Mouse (Mus musculus): ENCODE data around the gene Snn. TPM values are rescaled to one million over a fixed set of nuclear protein-coding genes. Genes with fewer than 3 reads are reported as not detected.
"Not testable (repeated sequence)": the region's sequence is repeated elsewhere in the genome, so short reads cannot be mapped to it uniquely, and the experiment has no call there.

Snn gene
- total RNA-seq (2021) = 100 to 1,000 TPM; 269 to 310 TPM

- DNase-seq = no peak
- intact Hi-C loops (cut with DNase I) = no loop called here
Observed at GRCm38 (mm10) chr16:11060645-11061044, at the start of gene Snn. TSS of gene Snn (plus strand) at chr16:11060945.

GRCm38 (mm10) chr16:11011206-11011605 lies 49.5 kb upstream of the Snn start:
- intact Hi-C loops (cut with DNase I) = no loop called here
- DNase-seq = no peak

GRCm38 (mm10) chr16:11011939-11012338 lies 48.8 kb upstream of the Snn start:
- intact Hi-C loops (cut with DNase I) = no loop called here

GRCm38 (mm10) chr16:11012571-11013463 lies 47.9 kb upstream of the Snn start:
- intact Hi-C loops (cut with DNase I) = no loop called here
- DNase-seq = peak; percentile 66

More at GRCm38 (mm10) chr16:11011939-11012338, 48.8 kb upstream of the Snn start:
- no peak for DNase-seq

DNA sequence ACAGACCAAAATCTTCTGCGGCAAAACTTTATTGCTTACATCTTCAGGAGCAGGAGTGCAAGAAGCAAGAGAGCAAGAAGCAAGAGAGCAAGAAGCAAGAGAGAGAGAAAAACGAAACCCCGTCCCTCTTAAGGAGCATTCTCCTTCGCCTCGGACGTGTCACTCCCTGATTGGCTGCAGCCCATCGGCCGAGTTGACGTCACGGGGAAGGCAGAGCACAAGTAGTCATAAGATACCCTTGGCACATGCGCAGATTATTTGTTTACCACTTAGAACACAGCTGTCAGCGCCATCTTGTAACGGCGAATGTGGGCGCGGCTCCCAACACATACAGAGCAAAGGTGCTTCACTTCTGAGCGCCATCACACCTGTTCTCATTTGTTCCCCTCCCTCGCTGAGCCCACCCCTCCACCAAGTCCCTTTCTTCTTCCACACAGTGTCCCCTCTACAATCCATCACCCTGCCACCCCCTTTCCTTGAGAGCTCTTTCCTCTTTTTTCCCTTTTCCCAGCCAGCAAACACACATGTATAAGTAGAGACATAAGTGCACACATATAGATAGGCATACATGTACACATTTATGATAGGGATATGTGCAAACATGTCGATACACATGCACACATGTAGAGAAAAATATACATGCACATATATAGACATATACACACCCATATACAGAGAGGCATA lies 47.1 kb upstream of the Snn start:
- intact Hi-C loops (cut with DNase I); DNase-seq: not testable (repeated sequence)

GRCm38 (mm10) chr16:11014407-11014806 lies 46.3 kb upstream of the Snn start:
- DNase-seq = no peak
- intact Hi-C loops (cut with DNase I) = no loop called here

DNA sequence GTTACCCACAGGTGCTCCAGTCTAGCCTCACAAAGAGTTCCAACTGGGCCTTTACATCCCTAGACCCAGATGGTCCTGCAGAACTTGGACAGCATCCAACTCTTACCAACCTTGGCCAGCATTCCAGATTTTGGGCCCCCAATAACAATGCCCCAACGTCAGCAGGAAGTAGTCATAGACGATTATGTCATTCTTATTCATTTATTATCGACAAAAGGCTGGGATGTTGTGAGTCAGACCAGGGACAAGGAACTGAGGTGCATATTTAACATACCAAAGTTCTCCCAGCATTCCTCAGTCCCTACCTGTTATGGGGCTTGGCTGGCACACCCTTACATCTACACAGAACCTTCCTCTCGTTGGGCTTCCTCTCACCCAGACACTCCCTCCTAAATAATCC lies 44.4 kb upstream of the Snn start:
- intact Hi-C loops (cut with DNase I) = no loop called here
- DNase-seq = no peak

DNA sequence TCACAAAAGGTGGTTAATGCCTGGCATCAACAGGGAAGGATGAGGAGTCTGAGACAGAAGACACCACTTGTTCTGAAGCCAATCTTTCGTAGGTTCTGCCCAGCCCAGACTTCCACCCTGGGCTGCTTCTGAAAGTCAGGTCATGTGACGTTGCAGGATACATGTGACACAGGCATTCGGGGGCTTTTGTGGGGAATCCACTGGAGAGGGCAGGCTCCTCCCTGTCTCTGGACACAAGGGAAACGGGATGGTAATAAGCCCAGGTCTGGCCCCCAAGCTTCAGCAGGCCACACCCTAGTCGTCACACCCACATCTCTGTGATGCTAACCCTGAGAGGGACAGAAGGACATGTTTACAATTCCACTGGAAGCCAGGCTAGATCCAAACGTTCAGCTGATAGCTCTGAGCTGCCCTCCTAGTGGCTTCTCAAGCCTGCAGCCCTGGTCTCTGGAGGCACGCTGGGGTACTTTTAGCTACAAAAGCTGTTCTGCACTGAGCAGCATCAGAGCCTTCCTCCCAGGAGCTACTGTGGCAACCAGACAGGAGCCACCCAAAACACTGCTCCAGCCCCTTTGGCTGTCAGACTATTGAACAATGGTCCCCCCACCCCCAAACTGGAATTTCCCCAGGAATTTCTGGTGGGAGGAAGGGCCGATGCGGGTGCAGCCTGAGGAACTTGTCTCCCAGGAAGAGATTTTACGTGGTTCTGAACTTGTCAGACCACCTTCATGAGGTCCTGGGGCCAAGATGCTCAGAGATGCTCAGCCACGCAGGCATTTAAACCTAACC lies 42.7 kb upstream of the Snn start:
- intact Hi-C loops (cut with DNase I) = no loop called here
- DNase-seq = no peak

DNA sequence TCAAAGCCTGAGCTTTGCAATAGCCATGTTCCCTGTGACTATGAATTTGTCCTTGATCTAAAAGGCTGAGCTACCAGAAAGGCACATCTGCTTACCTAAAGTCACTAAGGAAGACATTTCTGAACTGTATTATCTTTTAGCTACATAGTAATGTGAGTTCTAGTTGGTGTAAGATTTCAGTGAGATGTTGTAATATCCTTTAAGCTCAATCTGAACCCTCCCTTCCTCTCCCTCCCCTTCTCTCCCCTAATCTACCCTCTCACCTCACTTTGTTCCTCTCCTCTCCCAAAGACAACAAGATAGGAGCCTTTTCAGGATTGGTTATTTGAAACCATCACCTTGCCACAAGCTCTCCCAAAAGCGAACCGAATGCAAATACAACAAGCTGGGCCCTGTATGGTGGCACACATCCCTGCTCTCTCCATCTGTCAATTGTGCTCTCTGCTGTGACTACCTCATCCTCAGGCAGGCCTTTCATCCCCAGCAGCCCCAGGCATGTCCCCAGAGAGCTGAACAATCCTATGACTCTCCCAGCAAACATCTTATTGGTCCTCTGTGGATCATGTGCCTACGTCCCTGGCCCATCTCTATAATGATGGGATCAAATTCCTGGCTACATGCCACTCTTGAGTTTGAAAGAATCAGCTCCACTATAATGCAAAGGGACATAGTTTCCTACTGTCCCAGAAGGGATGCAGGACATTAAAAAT lies 39.2 kb upstream of the Snn start:
- intact Hi-C loops (cut with DNase I) = no loop called here
- DNase-seq = peak; percentile 56

GRCm38 (mm10) chr16:11022113-11022489 lies 38.6 kb upstream of the Snn start:
- intact Hi-C loops (cut with DNase I) = no loop called here
- no peak for DNase-seq

- intact Hi-C loops (cut with DNase I) = no loop called here
- no peak for DNase-seq
Observed at GRCm38 (mm10) chr16:11023618-11024017, 37.1 kb upstream of the Snn start.

- intact Hi-C loops (cut with DNase I) = no loop called here
- DNase-seq = no peak
Observed at GRCm38 (mm10) chr16:11024841-11025240, 35.9 kb upstream of the Snn start.

DNA sequence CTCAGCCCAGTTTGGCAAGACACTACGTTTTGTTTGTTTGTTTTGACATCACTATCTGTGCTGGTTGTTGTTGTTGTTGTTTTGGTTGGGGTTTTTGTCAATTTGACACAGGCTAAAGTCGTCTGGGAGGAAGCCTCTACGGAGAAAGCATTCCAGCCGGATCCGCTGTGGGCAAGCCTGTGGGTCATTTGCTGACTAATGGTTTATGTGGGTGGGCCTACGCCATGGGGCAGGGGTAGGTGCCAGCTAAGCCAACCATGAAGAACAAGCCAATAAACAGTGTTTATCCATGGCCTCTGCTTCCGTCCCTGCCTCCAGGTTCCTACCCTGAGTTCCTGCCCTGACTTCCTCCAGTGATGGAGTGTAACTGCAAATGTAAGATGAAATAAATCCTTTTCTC lies 32.5 kb upstream of the Snn start:
- intact Hi-C loops (cut with DNase I) = no loop called here

DNA sequence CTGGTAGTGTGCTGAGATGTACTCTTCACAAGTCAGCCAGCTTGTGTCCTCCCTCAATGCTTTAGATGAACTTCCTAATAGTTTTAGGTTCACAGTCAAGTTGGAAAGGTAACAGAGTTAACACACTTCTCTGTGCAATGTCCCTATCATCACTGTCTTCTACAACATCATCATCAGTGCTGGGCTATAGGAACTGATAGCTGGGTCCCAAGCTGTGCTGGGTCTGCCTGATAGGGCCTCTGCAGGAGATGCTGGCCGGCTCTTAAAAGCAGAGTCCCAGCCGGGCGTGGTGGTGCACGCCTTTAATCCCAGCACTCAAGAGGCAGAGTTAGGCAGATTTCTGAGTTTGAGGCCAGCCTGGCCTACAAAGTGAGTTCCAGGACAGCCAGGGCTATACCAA lies 29.9 kb upstream of the Snn start:
- intact Hi-C loops (cut with DNase I) = loop anchor here (5.0 kb wide), 1 partner anchor 159 kb away; no protein-coding TSS in a partner anchor

More for the DNA sequence above, 32.5 kb upstream of the Snn start:
- DNase-seq = no peak

GRCm38 (mm10) chr16:11031320-11031719 lies 29.4 kb upstream of the Snn start:
- DNase-seq = no peak
- intact Hi-C loops (cut with DNase I) = loop anchor here (5.0 kb wide), 1 partner anchor 159 kb away; no protein-coding TSS in a partner anchor

More for the DNA sequence above, 29.9 kb upstream of the Snn start:
- DNase-seq = no peak

- intact Hi-C loops (cut with DNase I) = loop anchor here (5.0 kb wide), 1 partner anchor 162 kb away; no protein-coding TSS in a partner anchor
- peak; percentile 88 for DNase-seq
Observed at GRCm38 (mm10) chr16:11034193-11034803, 26.4 kb upstream of the Snn start.

GRCm38 (mm10) chr16:11035273-11035672 lies 25.5 kb upstream of the Snn start:
- intact Hi-C loops (cut with DNase I) = no loop called here
- no peak for DNase-seq

DNA sequence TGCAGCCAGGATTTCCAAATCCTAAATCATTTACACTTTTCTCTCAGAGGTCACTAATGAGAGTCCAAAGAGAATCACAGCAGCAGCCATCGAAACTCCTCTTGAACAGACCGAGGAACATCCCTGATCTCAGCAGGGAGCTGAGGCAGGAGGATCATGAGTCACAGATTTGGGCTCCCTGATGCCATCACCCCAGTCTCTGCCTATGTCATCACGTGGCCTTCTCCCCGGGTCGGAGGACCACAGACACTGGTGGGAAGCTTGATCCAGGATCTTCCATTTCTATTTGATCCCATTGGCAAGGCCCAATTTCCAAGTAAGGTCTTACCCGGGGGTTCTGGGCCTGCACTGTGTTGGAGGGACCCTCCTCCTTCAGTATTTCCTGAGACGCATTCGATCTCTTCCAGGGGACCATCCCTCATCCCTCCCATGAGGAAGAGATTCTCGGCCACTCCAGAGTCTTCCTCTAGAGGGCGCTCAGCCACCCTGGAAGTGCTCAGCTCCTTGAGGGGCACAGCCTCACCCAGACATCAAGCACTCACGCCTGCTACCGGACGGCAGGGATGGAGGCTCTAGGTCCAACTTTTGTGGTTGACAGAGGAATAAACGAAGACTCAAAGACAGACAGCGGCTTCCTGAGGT lies 24.8 kb upstream of the Snn start:
- peak; percentile 78 for DNase-seq
- intact Hi-C loops (cut with DNase I) = no loop called here

GRCm38 (mm10) chr16:11040603-11041002 lies 20.1 kb upstream of the Snn start:
- intact Hi-C loops (cut with DNase I) = no loop called here
- no peak for DNase-seq

Data from left cerebral cortex, postnatal 4 days (tissue).